In genomic region chr19:42086166-42086565, GRCm38 (mm10) we compare ENCODE assay signal across 8 mouse cellular contexts. TPM values are rescaled to one million over a fixed set of nuclear protein-coding genes. Genes with fewer than 3 reads are reported as not detected.
A peak's percentile ranks its signal among the peaks of the same experiment; 100 is the strongest.
DNase-seq lines count a peak whose midpoint lies in the region; TF ChIP-seq lines count a peak whose summit lies in the region.

Morn4 (minus strand) TSS chr19:42086357.

- H3K27ac ChIP-seq in layer of hippocampus, adult 2 months, result peak within 1 kb of the TSS; percentile 90

- intact Hi-C loops in heart, postnatal 36 days (cut with DNase I), result loop anchor here (5.0 kb wide), 1 partner anchor 109 kb away; no protein-coding TSS in a partner anchor

- DNase-seq in NIH3T3 (ENCODE audit: low read depth), result peak; percentile 98
- DNase-seq in cerebellum, adult 18-20 months, result peak; percentile 91 to 94
- DNase-seq in forelimb bud, embryonic 11.5 days (ENCODE audit: low read depth, low spot score), result peak; percentile 94
- DNase-seq in heart, postnatal 36 days, result peak; percentile 54
- peak; percentile 91 to 95 for DNase-seq in layer of hippocampus, adult 2 months (ENCODE audit: low spot score in 2 of 2)
- peak; percentile 69 to 80 for DNase-seq in lung, adult 18-20 months
- DNase-seq in ovary, postnatal 10 days (ENCODE audit: low spot score), result peak; percentile 79
- DNase-seq in urinary bladder, adult 18-20 months (ENCODE audit: low spot score in 2 of 2), result peak; percentile 55 to 56

- peak within 1 kb of the TSS; percentile 92 for H3K4me3 ChIP-seq in layer of hippocampus, adult 2 months

- TF ChIP-seq CTCF in layer of hippocampus, adult 2 months (conservative IDR thresholded peaks at IDR 0.05), result no peak

RNA-seq across cellular contexts. Expression of gene Morn4, which starts in this region (rescaled TPM):
- total RNA-seq in heart, postnatal 36 days (2021), result 1 to 10 TPM; 2.5 to 2.9 TPM
- 10 to 100 TPM; 65.6 to 67.0 TPM for total RNA-seq in layer of hippocampus, adult 2 months (2021)

Comparison
In these comparisons a context has a peak if more than half of its experiments do, and no peak if none do; other contexts are left out.
1. Peak in every context shown above with its lines: DNase-seq, H3K4me3 ChIP-seq and H3K27ac ChIP-seq.
2. RNA of gene Morn4 (total RNA-seq): 65.6 to 67.0 TPM in layer of hippocampus, adult 2 months; 2.5 to 2.9 TPM in heart, postnatal 36 days; every median in the first group is over 10 times any median in the second.